Mouse (Mus musculus) CD4-positive, CD25-positive, alpha-beta regulatory T cell, adult 4 months (primary cell): Measurements from ENCODE around the gene Zswim4. TPM values are rescaled to one million over a fixed set of nuclear protein-coding genes. Genes with fewer than 3 reads are reported as not detected.

ENCODE experiments used
- ATAC-seq: one replicate; pipeline ENCODE4 v1.8.0; 2017
- polyA plus RNA-seq, 2 experiments: library from polyadenylated mRNA; unstranded; fragments of 100-300 nt; shearing (Covaris generic); gene quantifications; one replicate each; pipeline ENCODE4 v1.2.1; 2017

The Zswim4 gene
- polyA plus RNA-seq, 2 experiments from 2014 or later, result 3.3 to 4.3 TPM

DNA sequence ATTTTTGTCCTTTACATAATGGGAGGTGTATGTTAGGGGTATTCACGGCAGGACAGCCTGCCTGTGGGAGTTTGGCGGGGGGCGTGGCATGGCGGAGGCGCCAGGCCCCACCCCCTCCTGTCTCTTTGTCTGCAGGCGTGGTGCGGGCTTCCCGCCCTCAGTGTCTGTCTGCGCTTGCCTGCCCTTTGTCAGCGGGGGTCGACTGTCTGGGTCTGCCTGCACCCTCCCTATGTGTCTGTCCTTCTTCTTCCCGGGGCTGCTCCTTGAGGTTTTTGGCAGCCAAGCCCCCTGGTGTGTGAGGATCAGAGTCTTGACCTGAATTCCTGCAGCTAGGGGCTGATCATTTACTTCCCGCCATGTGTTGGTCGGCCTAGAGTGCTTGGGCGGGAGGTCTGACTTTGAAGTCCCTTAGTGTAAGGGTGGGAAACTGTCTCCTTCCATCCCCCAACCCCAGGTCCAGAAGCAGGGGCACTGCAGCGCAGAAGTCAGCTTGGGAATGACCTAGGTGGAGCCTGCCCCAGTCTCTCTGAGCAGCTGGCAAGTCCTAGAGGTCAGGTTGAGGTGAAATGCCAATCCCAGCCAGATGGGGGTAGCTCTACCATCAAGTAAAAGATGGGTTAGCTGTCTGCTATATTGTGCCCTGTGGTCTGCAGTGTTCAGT is 56.2 kb downstream of the Zswim4 start:
- ATAC-seq, result peak; percentile 43

DNA sequence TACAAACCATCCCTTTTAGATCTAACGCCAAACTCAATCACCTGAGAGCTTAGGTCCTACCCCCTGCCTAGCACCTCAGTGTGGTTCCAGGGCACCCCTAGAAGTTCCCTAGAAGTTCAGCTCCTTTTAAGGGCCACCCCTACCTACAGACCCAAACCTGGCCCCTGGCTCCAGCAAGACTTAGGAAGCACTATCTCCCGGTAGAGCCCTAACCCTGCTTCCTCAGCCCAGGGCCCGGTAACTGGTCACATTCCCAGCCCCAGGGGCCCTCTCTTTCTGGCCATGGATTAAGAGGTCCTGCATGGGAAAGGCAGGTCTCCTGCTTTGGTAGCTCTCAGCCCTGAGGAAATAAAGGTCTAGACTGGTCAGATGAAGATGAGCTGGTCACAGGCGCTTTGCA is 56.9 kb downstream of the Zswim4 start:
- no peak for ATAC-seq

DNA sequence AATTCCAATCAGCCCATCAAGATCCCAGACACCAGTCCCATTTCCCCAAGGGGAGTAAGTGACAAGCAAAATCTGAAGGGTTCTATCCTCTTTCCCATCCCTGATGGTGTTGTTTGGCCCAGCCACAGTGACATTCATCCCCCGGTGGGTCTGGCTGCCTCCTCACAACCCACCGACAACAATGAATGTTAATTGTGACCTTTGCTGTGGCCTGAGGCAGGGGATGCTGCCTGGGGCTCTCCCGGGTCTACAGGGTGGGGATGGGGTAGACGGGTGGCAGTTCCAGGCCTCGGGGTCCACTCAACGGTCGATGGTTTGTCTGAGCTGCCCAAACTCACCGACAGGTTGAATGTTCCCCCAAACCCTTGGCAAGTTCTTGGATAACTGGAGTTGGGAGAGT is 58.3 kb downstream of the Zswim4 start:
- ATAC-seq, result no peak

DNA sequence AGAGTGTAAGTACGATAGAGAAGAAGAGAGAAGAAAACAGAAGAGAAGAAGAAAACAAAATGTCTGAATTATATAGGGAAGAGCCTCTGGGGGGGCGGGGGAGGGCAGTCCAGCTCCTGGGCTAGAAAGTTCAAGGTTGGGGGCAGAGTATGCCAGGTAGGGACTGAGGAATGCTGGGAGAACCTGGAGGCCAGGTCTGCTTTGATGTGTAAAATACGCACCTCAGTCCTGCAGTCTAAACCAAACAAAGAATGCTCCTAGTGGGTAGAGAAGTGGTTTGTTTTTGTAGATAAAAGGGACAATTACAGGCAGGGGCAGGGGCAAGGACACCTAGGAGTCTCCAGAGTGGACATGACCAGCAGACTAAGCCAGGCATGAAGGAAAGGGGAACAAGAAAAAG is 59.5 kb downstream of the Zswim4 start:
- no peak for ATAC-seq

DNA sequence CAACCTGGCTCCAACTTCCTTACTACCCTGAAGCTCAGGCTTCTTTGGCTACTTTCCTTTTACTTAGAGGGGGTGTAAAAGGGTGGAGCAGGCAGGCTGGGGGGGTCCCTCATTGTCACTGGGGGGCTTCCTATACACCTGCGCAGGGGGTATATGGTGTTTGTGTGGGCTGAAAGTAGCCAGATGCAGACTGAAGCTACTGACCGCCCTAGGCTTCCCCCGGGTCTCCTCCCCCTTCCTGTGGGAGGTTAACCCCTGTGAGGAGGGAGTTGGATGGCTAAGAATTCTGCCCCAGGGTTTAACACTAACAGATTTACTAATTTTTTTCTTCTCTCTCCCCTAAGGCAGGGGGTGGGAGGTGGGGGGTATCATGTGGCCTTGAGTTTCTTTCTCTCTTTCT is 60.3 kb downstream of the Zswim4 start:
- ATAC-seq, result no peak

DNA sequence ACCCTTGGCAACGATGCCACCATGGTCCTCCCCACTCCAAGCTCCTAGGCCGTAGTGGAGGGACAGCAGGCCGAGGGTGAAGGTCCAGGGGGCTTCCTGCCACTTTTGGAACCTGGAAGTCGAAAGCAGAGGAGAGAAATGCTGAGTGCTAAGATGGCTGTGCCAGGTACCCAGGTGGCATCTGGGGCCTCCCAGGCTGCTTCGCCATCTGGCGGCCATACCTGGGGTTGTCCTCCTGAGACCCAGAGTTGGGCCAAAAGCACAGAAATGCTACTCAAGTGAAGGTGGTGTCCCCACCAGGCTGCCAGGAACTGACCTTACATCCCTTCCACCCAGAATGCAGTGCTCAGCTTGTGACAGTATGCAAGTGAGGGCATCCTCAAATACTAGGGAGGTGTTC is 63.0 kb downstream of the Zswim4 start:
- ATAC-seq, result peak; percentile 82

DNA sequence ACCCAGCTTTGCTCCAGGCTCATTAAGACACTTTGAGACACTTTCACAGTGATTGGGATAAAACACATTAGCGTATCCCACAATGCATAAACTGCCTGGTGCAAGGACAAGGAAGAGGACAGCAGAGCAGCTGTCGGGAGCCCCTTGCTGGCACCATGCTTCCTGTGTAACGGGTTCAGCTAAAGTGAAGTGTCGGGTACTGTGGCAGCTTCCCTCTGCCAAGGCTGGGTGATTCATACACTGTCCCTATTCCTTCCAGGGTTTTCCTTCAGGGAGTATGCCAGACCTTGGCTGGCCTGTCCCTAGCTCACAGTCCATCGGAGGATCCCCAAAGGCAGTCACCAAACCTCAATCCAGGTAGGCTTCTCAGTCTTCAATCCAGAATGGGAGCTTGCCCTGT is 66.8 kb downstream of the Zswim4 start:
- ATAC-seq, result no peak

DNA sequence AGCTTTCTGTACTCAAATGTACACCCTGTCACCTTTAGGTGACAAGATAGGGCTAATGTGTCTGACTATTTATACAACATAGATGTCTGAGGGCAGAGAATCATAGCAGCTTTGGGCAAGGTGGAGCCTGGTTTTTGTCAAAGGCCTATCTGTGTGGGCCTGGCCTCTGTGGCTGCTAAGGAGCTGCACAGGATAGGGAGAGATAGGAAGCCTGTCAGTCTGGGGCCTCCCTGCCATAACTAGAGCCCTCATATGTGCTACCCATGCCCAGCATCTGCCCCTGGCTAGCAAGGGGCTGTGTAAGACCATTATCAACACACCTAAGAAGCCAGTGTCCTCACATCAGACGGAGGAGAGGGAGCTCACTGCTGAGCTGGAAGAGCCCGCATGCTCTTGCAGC is 69.2 kb downstream of the Zswim4 start:
- ATAC-seq, result no peak

Other genes with a start within 250 kb of the Zswim4 start
- gene Samd1, start 239.4 kb downstream of the Zswim4 start, polyA plus RNA-seq, result 1 to 10 TPM; 5.9 to 6.3 TPM
- not detected for gene 1700067K01Rik, start 235.6 kb downstream of the Zswim4 start, polyA plus RNA-seq
- not detected for gene 2210011C24Rik, start 224.9 kb downstream of the Zswim4 start, polyA plus RNA-seq
- 1 to 10 TPM; 2.0 to 2.9 TPM for gene Palm3, start 215.6 kb downstream of the Zswim4 start, polyA plus RNA-seq
- 100 to 1,000 TPM; 261 to 389 TPM for gene Il27ra, start 194.5 kb downstream of the Zswim4 start, polyA plus RNA-seq
- 10 to 100 TPM; 45.1 to 59.1 TPM for gene Rln3, start 192.1 kb downstream of the Zswim4 start, polyA plus RNA-seq
- 1 to 10 TPM; 1.2 to 1.7 TPM for gene Gm10643, start 171.9 kb downstream of the Zswim4 start, polyA plus RNA-seq
- 10 to 100 TPM; 10.9 to 14.0 TPM for gene Rfx1, start 170.2 kb downstream of the Zswim4 start, polyA plus RNA-seq
- 10 to 100 TPM; 14.5 to 15.5 TPM for gene Dcaf15, start 132.3 kb downstream of the Zswim4 start, polyA plus RNA-seq
- gene Podnl1, start 111.1 kb downstream of the Zswim4 start, polyA plus RNA-seq, result 10 to 100 TPM in 1 of 2 experiments, 1 to 10 TPM in 1; 6.1 to 13.1 TPM
- 10 to 100 TPM; 12.7 to 19.2 TPM for gene Cc2d1a, start 89.1 kb downstream of the Zswim4 start, polyA plus RNA-seq
- 1 to 10 TPM; 1.1 to 3.2 TPM for gene 4930432K21Rik, start 89.0 kb downstream of the Zswim4 start, polyA plus RNA-seq
- under 1 TPM in 1 of 2 experiments, not detected in 1; 0.81 TPM for gene Nanos3, start 51.8 kb downstream of the Zswim4 start, polyA plus RNA-seq
- gene D8Ertd738e, start 12.7 kb upstream of the Zswim4 start, polyA plus RNA-seq, result 100 to 1,000 TPM; 365 to 370 TPM
- gene Mri1, start 20.3 kb upstream of the Zswim4 start, polyA plus RNA-seq, result 1 to 10 TPM; 7.2 to 9.5 TPM
- gene Ccdc130, start 33.3 kb upstream of the Zswim4 start, polyA plus RNA-seq, result 10 to 100 TPM; 52.0 to 56.6 TPM
- gene Cacna1a, start 151.4 kb upstream of the Zswim4 start, polyA plus RNA-seq, result 10 to 100 TPM in 1 of 2 experiments, 1 to 10 TPM in 1; 8.0 to 11.2 TPM